Mouse (Mus musculus): ENCODE measurements around the gene Mrpl22.

GRCm38 (mm10) chr11:58143704-58144426 is 27.6 kb upstream of the Mrpl22 start:
- TF ChIP-seq CTCF (conservative IDR thresholded peaks at IDR 0.05; ENCODE audit: low read length) (no peak), POU5F1 (IDR thresholded peaks at IDR 0.05; ENCODE audit: borderline replicate concordance, low read length) (no peak)
